Mouse (Mus musculus): ENCODE results near the gene Gm28047.

The Gm28047 gene

GRCm38 (mm10) chr15:102516293-102516692 lies 108.6 kb downstream of the Gm28047 start:
- no peak for DNase-seq (ENCODE audit: low read depth, low spot score)

- no peak for DNase-seq (ENCODE audit: low read depth, low spot score)
These were observed 109.1 kb downstream of the Gm28047 start for GRCm38 (mm10) chr15:102515791-102516190.

- DNase-seq (ENCODE audit: low read depth, low spot score): no peak
These were observed 109.6 kb downstream of the Gm28047 start for GRCm38 (mm10) chr15:102515261-102515660.

GRCm38 (mm10) chr15:102513004-102513403 lies 111.9 kb downstream of the Gm28047 start:
- no peak for DNase-seq (ENCODE audit: low read depth, low spot score)

GRCm38 (mm10) chr15:102512471-102512870 lies 112.4 kb downstream of the Gm28047 start:
- DNase-seq (ENCODE audit: low read depth, low spot score): no peak

- DNase-seq (ENCODE audit: low read depth, low spot score): no peak
These were observed 112.9 kb downstream of the Gm28047 start for GRCm38 (mm10) chr15:102512010-102512409.

- no peak for DNase-seq (ENCODE audit: low read depth, low spot score)
These were observed 113.5 kb downstream of the Gm28047 start for GRCm38 (mm10) chr15:102511285-102511833.

- DNase-seq (ENCODE audit: low read depth, low spot score): peak; percentile 96
These were observed 114.1 kb downstream of the Gm28047 start for GRCm38 (mm10) chr15:102510590-102511284.

GRCm38 (mm10) chr15:102510110-102510509 lies 114.8 kb downstream of the Gm28047 start:
- no peak for DNase-seq (ENCODE audit: low read depth, low spot score)

- no peak for DNase-seq (ENCODE audit: low read depth, low spot score)
These were observed 116.5 kb downstream of the Gm28047 start for GRCm38 (mm10) chr15:102508336-102508735.

- no peak for DNase-seq (ENCODE audit: low read depth, low spot score)
These were observed 117.3 kb downstream of the Gm28047 start for GRCm38 (mm10) chr15:102507561-102507960.

- DNase-seq (ENCODE audit: low read depth, low spot score): no peak
These were observed 118.0 kb downstream of the Gm28047 start for GRCm38 (mm10) chr15:102506864-102507263.

- DNase-seq (ENCODE audit: low read depth, low spot score): no peak
These were observed 118.4 kb downstream of the Gm28047 start for GRCm38 (mm10) chr15:102506464-102506830.

- no peak for DNase-seq (ENCODE audit: low read depth, low spot score)
These were observed 119.0 kb downstream of the Gm28047 start for GRCm38 (mm10) chr15:102505770-102506463.

- DNase-seq (ENCODE audit: low read depth, low spot score): no peak
These were observed 119.6 kb downstream of the Gm28047 start for GRCm38 (mm10) chr15:102505073-102505769.

GRCm38 (mm10) chr15:102503924-102504782 lies 120.7 kb downstream of the Gm28047 start:
- DNase-seq (ENCODE audit: low read depth, low spot score): no peak

- DNase-seq (ENCODE audit: low read depth, low spot score): no peak
These were observed 121.4 kb downstream of the Gm28047 start, which contains the start of gene Gm10337 for GRCm38 (mm10) chr15:102503447-102503846. Gene Gm10337, plus strand, starts transcription at chr15:102503722.

GRCm38 (mm10) chr15:102502254-102502840 lies 122.5 kb downstream of the Gm28047 start:
- DNase-seq (ENCODE audit: low read depth, low spot score): no peak

- no peak for DNase-seq (ENCODE audit: low read depth, low spot score)
These were observed 123.6 kb downstream of the Gm28047 start for GRCm38 (mm10) chr15:102501084-102501814.

- DNase-seq (ENCODE audit: low read depth, low spot score): no peak
These were observed 124.4 kb downstream of the Gm28047 start for GRCm38 (mm10) chr15:102500479-102500878.

Measured in WW6 (cell line).